7 mouse cellular contexts compared by ENCODE assay signal in the genomic region with DNA sequence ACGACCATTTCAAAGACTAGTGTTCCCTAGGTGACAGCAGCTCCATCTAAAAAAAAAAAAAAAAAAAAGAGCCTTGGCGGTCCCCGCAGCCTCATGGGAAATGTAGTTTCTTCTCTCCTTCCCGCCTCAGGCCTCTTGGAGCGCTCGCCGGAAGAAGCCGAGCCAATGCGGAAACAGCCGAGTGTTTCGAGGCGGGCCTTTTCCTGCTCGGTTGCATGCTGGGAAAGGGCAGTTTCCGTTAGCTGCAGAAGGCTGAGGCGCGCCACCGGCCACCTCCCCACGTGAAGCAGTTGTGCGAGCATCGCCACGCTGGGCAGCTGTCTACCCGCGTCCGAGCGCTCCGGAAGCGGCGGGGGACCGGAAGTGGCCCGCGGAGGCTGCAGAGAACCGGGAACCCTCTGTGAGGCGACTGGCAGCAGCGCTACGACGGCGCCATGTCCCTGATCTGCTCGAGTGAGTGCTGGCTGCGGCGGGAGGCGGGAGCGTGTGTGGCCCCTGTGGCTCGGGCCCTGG. TPM values are rescaled to one million over a fixed set of nuclear protein-coding genes. Genes with fewer than 3 reads are reported as not detected.
A peak's percentile ranks its signal among the peaks of the same experiment; 100 is the strongest.
DNase-seq lines count a peak whose midpoint lies in the region; ATAC-seq lines count a peak whose summit lies in the region.

Prpf19 (plus strand) TSS at position 216 of the 513 bp plus-strand sequence.

- no peaks in the 10 kb centered on the region for H3K27me3 ChIP-seq in intestine, embryonic 16.5 days (replicated peaks; ENCODE audit: control insufficient read depth, insufficient read depth, low read length)
- H3K27me3 ChIP-seq in midbrain, embryonic 11.5 days (ENCODE audit: control insufficient read depth, insufficient read depth, low read length), result no peaks in the 10 kb centered on the region

- H3K4me1 ChIP-seq in intestine, embryonic 16.5 days (ENCODE audit: control insufficient read depth, insufficient read depth, low read length), result peaks cover 16% of the 10 kb centered on the region
- H3K4me1 ChIP-seq in midbrain, embryonic 11.5 days (ENCODE audit: control insufficient read depth, insufficient read depth, low read length), result peaks cover 11% of the 10 kb centered on the region

- H3K4me2 ChIP-seq in intestine, embryonic 16.5 days (ENCODE audit: low read depth, low read length), result peak within 1 kb of the TSS; percentile 61
- H3K4me2 ChIP-seq in midbrain, embryonic 11.5 days, result peak within 1 kb of the TSS; percentile 75

- intact Hi-C loops in left cerebral cortex, postnatal 36 days (cut with DNase I), result loop anchor here (2.0 kb wide), 2 partner anchors 14 to 54 kb away; partner anchors contain the start of gene Ccdc86

- peak within 1 kb of the TSS; percentile 95 for H3K27ac ChIP-seq in intestine, embryonic 16.5 days (ENCODE audit: low read length)
- H3K27ac ChIP-seq in midbrain, embryonic 11.5 days (ENCODE audit: low read depth, low read length), result peak within 1 kb of the TSS; percentile 74

- peak; percentile 96 for ATAC-seq in intestine, embryonic 16.5 days
- peak; percentile 97 for ATAC-seq in midbrain, embryonic 11.5 days (ENCODE audit: low FRiP score)

- DNase-seq in adrenal gland, adult 2 months, result peak; percentile 98
- DNase-seq in embryo, embryonic 11.5 days (ENCODE audit: low read depth, low spot score), result peak; percentile 94
- DNase-seq in gastrocnemius, postnatal 4 days (ENCODE audit: low spot score in 2 of 2), result peak; percentile 93 to 98
- DNase-seq in left cerebral cortex, postnatal 36 days (ENCODE audit: low spot score in 2 of 2), result peak; percentile 99
- DNase-seq in midbrain, embryonic 11.5 days (ENCODE audit: low spot score, missing footprints), result peak; percentile 100
- DNase-seq in skeletal muscle tissue, adult 2 months (ENCODE audit: low read depth, low spot score), result peak; percentile 98

- peak within 1 kb of the TSS; percentile 96 for H3K9ac ChIP-seq in intestine, embryonic 16.5 days (ENCODE audit: low read depth, low read length)
- peak within 1 kb of the TSS; percentile 91 for H3K9ac ChIP-seq in midbrain, embryonic 11.5 days (ENCODE audit: low read length)

- H3K9me3 ChIP-seq in intestine, embryonic 16.5 days (ENCODE audit: control insufficient read depth, low read length), result no peaks in the 10 kb centered on the region
- H3K9me3 ChIP-seq in midbrain, embryonic 11.5 days (ENCODE audit: control insufficient read depth, low read length), result no peaks in the 10 kb centered on the region

- WGBS in intestine, embryonic 16.5 days, result under 1% methylated on average over 43 of the region's 43 CpGs
- under 1% methylated on average over 43 of the region's 43 CpGs for WGBS in midbrain, embryonic 11.5 days

- peak within 1 kb of the TSS; percentile 96 for H3K4me3 ChIP-seq in intestine, embryonic 16.5 days (ENCODE audit: low read length)
- H3K4me3 ChIP-seq in midbrain, embryonic 11.5 days (ENCODE audit: low read depth, low read length), result peak within 1 kb of the TSS; percentile 88

- H3K36me3 ChIP-seq in intestine, embryonic 16.5 days (ENCODE audit: control insufficient read depth, insufficient read depth, low read length), result peaks cover 7% of the 10 kb centered on the region
- H3K36me3 ChIP-seq in midbrain, embryonic 11.5 days (ENCODE audit: control insufficient read depth, insufficient read depth, low read length), result peaks cover 2% of the 10 kb centered on the region; the same call in 1 of the 2 replicates

RNA-seq across cellular contexts. Expression of gene Prpf19, which starts in this region (rescaled TPM):
- total RNA-seq in adrenal gland, adult 2 months (2021), result 100 to 1,000 TPM; 143 to 184 TPM
- polyA plus RNA-seq in adrenal gland, adult 2 months (2012; rRNA removed), result 299 and 410 TPM in 2 replicates
- 100 to 1,000 TPM; 313 to 325 TPM for total RNA-seq in gastrocnemius, postnatal 4 days (2021)
- polyA plus RNA-seq in intestine, embryonic 16.5 days (2015; fragmentation: Nextera tagmentation; extraction: Ambion mirVana), result 32.1 and 35.0 TPM in 2 replicates
- 100 to 1,000 TPM; 207 to 213 TPM for total RNA-seq in left cerebral cortex, postnatal 36 days (2021)
- 52.7 and 58.4 TPM in 2 replicates for polyA plus RNA-seq in midbrain, embryonic 11.5 days (2014; fragmentation: Nextera tagmentation; extraction: Ambion mirVana)

Comparison
In these comparisons a context has a peak if more than half of its experiments do, and no peak if none do; other contexts are left out.
1. Peak in every context shown above with its lines: DNase-seq, ATAC-seq, H3K4me3 ChIP-seq and H3K27ac ChIP-seq.